Mouse (Mus musculus) E14TG2a.4 (cell line): Measurements from ENCODE around the gene Ttll10.

Source experiments
- CTCF ChIP-seq: conservative IDR thresholded peaks from 2 replicates; pipeline ENCODE4 v1.5.1; 2014; ENCODE audit warnings: low read length
- POU5F1 ChIP-seq: IDR thresholded peaks from 2 replicates; pipeline ENCODE4 v1.6.1; 2014; ENCODE audit warnings: low read length, borderline replicate concordance

DNA sequence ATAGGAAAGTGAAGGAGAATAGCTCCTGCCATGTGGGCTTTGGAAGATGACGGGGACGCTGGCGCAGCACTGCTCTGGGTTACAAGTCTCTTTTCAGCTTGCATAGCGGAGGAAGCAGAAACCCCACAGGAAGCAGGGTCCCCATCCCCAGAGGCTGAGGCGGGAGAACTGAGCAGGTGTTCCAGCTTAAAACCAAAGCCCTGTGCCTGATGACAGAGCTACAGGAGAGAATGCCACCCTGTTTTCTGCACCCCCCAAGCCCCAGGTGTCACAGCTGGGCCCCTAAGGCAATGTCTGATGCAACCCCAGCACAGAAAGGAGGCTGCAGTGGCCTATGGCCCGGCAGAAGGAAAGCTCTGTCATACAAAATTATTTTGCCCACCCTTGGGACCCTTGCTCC is 11.1 kb upstream of the Ttll10 start:
- no peak for TF ChIP-seq CTCF
- TF ChIP-seq POU5F1, result no peak
